Mouse (Mus musculus): ENCODE measurements around the gene Rpa2. TPM values are rescaled to one million over a fixed set of nuclear protein-coding genes. Genes with fewer than 3 reads are reported as not detected.

Rpa2 gene
- polyA plus RNA-seq (2012) = 86.1 and 88.1 TPM in 2 replicates

DNA sequence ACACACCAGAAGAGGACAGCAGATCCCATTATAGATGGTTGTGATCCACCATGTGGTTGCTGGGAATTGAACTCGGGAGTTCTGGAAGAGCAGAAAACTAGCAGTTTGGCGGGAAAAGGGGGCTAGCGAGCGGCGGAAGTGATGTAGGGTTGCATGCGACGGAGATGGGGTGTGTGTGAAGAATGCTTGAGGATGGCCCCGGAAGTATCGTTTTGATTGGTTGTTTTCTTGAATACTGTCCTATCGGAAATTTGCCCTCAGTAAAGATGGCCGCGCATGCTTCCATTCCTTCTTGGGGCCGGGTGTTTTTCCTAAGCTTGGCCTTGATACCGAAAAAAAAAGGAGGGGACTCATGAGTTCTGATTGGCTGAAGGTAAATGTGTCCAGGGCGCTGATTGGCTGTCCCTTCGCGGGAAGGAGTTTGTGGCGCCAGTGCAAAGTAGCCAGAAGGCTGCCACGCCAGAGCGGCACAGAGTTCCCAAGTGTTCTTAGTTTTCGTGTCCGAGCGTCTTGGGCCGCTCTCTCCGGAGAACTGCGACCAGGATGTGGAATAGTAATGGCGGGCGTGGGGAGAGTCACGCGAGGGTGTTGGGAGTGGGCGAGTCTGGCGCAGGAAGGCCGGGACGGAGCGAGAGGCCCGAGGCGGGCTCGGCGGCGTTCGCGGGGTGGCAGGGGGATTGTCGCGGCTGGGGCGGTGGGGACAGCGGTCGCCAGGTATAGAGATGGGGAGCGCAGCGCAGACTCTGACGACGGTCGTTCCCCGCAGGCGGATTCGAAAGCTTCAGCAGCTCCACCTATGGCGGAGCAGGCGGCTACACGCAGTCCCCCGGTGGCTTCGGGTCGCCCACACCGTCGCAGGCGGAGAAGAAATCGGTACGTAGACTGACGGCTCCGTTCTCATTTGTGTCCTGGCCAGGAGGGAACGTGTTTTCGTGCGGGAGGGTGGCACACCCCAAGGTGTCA lies at the start of gene Rpa2:
TSS of gene Rpa2 (plus strand) at position 419 of the 963 bp plus-strand sequence.
- TF ChIP-seq GATA1 (IDR thresholded peaks at IDR 0.05; ENCODE audit: low read length) = no peak

DNA sequence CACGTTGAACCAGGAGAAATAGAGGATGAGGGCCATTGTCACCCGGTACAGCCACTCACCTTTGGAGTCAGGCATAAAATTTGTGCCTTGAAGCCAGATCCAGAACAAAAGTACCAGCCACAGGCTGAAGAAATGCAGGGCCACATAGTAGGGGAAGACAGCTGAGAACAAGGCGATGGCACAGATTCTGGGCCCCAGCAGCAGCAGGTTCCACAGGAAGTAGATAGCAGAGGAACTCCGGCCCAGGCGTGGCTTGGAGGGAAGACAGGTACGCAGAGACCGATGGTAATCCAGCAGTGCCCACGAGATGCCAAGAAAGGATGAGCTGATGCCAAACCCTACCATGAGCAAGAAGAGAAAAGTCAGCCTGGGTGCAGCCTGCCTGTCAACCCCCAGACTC lies 39.9 kb upstream of the Rpa2 start:
- TF ChIP-seq GATA1 (IDR thresholded peaks at IDR 0.05; ENCODE audit: low read length) = no peak

DNA sequence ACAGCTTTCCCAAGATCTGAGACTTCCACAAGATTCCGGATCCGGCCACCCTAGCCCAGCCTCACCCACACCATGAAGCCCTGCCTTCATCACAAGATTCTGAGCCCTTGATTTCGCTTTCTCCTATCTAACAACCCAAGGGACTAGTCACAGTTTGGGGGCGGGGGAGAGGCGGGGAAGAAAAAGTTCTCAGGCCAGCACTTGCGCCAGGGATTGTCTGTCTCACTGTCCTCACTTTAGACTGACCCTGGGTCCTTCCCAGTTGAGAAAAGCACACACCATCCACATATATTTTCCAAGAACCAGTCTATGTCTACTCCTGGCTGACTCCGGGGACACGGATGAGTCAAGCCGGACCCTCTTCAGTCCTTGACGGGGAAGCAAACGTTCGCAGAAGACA lies 36.5 kb upstream of the Rpa2 start:
- no peak for TF ChIP-seq GATA1 (IDR thresholded peaks at IDR 0.05; ENCODE audit: low read length)

DNA sequence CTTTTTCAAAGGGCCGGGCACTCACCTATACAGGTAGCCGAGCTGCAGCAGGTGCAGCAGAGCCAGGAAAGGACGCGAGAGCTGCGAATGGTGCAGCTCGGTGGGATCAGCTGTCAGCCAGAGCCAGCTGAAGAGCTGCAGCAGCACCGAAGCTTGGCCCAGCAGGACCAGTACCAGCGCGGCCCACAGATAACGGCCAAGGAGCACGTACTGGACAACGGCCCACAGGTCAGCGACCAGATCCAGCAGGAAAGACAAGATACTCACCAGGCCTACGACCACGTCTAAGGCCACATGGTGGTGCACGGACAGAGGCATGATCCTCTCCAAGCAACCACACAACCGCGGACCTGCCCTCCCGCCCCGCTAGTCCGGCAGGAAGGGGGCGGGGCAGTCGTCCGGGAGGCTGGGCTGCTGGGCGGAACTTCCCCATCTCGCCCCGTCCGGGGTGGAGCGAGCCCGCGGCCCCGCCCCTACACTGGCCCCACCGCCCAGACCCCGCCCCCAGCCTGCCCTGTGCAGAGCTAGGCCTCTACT lies 35.9 kb upstream of the Rpa2 start, which contains the start of gene Xkr8:
TSS of gene Xkr8 (minus strand) at position 399 of the 537 bp plus-strand sequence.
- TF ChIP-seq GATA1 (IDR thresholded peaks at IDR 0.05; ENCODE audit: low read length) = no peak

- TF ChIP-seq GATA1 (IDR thresholded peaks at IDR 0.05; ENCODE audit: low read length) = no peak
Observed at GRCm38 (mm10) chr4:132733071-132733770, 34.9 kb upstream of the Rpa2 start.

- TF ChIP-seq GATA1 (IDR thresholded peaks at IDR 0.05; ENCODE audit: low read length) = no peak
Observed at GRCm38 (mm10) chr4:132734766-132735165, 33.4 kb upstream of the Rpa2 start.

DNA sequence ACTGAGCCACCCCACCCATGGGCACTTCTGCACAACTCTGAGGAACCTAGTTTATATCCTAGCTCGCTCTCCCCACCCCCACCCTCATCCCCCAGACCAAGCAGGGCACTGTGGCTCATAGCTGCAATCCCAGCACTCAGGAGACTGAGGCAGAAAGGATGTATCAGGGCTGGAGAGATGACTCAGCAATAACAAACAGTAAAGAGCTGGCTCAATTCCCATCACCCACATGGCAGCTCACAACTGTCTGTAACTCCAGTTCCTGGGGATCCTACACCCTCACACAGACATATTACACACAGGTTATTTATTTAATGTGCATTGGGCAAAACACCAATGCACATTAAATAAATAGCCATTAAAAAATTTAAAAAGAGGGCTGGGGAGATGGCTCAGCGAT lies 32.7 kb upstream of the Rpa2 start:
- TF ChIP-seq GATA1 (IDR thresholded peaks at IDR 0.05; ENCODE audit: low read length) = no peak

- no peak for TF ChIP-seq GATA1 (IDR thresholded peaks at IDR 0.05; ENCODE audit: low read length)
Observed at GRCm38 (mm10) chr4:132735894-132736293, 32.2 kb upstream of the Rpa2 start.

GRCm38 (mm10) chr4:132741491-132741890 lies 26.6 kb upstream of the Rpa2 start:
- TF ChIP-seq GATA1 (IDR thresholded peaks at IDR 0.05; ENCODE audit: low read length) = no peak

- TF ChIP-seq GATA1 (IDR thresholded peaks at IDR 0.05; ENCODE audit: low read length) = no peak
Observed at GRCm38 (mm10) chr4:132743992-132744911, 23.9 kb upstream of the Rpa2 start.

GRCm38 (mm10) chr4:132746911-132747517 lies 21.1 kb upstream of the Rpa2 start:
- no peak for TF ChIP-seq GATA1 (IDR thresholded peaks at IDR 0.05; ENCODE audit: low read length)

DNA sequence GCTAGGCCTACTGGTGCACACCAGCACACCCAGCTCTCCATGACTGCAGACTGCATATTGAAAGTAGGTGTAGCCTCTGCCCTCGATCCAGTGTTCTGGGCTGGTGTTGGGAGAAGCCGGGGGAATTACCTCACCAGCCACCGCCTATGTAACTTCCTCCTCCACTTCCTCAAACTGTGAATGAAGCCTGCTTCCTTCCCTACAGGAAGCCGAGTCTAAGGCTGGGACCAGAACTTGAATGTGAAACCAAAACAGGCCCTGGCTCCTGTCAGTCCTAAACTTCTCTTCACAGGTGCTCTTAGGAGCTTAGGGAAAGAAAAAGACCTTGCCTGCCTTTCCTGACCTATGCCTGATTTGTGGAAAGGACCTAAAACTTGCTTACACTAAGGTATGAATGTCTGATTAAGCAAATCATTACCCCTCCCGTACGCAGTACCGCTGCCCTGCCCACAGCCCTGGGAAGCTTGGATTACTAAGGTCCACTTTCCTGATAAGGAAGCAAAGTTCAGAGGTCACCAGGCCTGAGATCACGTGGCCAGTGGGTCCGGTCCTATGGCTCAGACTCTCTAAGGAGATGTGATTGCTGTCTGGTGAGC lies 20.4 kb upstream of the Rpa2 start:
- no peak for TF ChIP-seq GATA1 (IDR thresholded peaks at IDR 0.05; ENCODE audit: low read length)

GRCm38 (mm10) chr4:132748778-132749177 lies 19.4 kb upstream of the Rpa2 start:
- no peak for TF ChIP-seq GATA1 (IDR thresholded peaks at IDR 0.05; ENCODE audit: low read length)
